Mouse (Mus musculus) frontal cortex, postnatal 14 days (tissue): ENCODE measurements at regions not wholly inside any gene's neighbourhood (a gene's known extent, or its start where the extent isn't known, plus 50 kb on each side); places are given as distances from the start of the nearest gene placed in this dataset.

Source experiments
- DNase-seq, 2 experiments: peaks; one replicate each; pipeline ENCODE4 v3.0.0; 2022; ENCODE audit warnings: low spot score in 2 of 2

DNA sequence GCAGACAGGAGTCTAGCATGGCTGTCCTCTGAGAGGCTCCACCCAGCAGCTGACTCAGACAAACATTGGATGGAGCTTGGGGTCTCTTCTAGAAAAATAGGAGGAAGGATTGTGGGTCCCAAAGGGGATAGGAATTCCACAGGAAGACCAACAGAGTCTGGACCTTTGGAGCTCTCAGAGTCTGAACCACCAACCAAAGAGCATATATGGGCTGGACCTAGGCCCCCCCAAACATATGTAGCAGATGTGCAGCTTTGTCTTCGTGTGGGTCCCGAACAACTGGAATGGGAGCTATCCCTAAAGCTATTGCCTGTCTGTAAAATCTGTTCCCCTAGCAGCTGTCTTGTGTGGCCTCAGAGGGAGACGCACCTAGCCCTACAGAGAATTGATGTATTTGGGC lies 50.1 kb upstream of the Cpm start:
- no peak for DNase-seq

DNA sequence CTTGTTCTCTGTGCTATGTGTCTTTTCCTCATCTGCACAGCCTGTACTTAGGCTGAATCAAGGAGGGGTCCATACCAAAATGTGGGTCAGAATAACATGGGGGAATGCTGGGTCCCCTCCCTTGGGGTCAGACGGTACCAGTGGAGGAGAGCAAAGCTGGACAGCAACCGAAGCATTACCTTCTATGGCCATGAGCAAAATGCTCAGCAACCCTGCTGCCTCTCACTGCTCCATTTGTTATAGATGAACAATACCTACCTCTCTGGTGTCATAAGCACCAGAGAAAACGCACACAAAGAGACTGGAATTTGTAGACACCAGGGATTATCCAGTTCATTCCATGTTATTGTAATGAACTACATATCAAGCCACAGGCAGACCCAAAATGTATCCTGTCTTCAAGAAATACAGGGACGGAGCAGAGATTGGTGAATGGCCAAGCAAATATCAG lies 50.6 kb upstream of the Cpm start:
- DNase-seq = no peak

DNA sequence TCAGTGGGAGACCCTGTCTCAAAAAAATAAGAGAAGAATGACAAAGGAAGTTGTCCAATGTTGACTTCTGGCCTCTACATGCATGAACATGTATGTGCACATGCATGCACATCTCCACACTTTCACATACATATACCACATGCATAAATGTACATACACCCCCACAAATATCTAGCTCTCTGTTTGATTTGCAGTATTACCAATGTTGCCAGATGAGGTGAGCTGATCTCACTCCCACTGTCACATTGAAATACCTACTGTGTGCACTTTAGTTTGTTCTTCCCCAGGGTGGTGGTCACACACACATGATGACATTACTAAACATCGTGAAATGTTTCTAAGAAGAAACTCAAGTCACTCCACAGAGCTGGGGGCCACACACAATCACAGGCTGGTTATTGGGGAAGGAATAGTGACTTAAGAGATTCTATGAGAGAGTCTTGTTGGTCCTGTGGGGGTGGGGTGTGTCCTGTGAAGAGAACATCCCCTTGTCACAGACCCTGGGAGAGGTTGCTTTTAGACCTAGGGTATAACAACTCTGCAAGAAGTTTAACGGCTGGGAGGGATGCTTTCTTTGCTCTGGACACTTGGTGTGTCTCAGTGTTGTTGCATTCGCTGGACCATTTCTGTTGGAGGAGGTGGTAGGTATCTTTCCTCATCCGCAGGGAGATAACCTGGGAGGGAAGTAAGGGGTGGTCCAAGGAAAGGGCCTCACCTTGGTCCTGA lies 51.2 kb upstream of the Cpm start:
- no peak for DNase-seq

DNA sequence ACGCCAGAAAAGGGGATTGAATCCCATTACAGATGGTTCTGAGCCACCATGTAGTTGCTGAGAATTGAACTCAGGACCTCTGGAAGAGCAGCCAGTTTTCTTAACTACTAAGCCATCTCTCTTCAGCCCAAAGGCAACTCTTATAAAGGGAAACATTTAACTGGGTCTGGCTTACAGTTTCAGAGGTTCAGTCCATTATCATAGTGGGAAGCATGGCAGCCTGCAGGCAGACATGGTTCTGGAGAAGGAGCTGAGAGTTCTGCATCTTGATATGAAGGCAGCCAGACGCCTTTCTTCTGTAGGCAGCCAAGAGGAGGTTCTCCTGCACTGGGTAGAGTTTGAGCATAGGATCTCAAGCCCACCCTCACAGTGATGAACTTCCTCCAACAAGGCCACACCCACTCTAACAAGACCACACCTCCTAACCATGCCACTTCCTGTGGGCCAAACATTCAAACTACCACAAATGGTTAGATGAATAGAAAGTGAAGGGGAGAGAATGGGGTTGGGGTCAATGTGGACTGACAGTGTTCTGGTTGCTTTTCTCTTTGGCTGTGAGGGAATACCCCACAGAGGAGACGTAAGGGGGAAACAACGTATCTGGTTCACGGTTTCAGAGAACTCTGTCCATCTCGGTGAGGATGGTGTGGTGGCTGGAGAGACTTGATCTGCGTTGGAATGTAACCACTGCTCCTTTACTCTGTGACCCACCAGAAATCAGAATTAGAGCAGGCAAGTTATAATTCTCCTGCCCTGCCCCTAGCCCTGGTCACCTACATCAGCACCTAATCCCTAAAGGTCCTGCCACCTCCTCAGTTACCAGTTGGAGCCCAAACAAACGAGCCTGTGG lies 52.2 kb upstream of the Cpm start:
- DNase-seq = no peak

GRCm38 (mm10) chr10:117576154-117576859 lies 53.0 kb upstream of the Cpm start:
- DNase-seq = no peak

DNA sequence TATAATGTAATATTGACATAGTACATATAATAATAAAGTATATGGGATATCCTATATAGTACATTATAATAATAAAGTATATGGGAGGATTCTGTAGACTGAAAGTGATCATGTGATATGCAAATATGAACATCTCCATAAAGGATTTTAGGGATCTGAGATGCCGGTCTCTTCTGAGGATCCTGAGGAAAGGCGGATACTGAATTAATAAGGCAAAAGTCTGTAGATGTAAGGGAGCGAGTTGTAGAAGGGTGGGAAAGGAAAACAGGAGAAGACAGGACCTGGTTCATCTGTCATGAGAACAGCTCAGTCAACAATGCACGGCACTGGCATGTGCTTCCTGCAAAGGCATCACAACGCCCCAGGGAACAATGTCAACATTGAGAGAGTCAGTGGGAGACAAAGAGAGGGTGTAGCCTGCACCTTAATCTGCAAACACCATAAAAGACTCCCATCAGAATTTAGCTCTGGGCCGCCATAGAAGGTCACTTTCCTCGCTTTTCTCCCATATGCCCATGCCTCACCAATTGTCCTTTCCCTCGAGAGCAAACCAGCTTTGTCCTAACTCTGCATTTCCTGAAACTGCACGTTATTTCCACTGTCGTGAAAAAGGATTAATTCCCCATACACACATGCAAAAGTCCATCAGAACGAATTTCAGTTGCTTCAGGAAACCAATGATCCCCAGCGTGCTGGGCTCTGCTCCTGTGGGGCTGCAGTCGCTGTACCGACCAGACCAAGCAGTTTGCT lies 53.7 kb upstream of the Cpm start:
- DNase-seq = no peak

DNA sequence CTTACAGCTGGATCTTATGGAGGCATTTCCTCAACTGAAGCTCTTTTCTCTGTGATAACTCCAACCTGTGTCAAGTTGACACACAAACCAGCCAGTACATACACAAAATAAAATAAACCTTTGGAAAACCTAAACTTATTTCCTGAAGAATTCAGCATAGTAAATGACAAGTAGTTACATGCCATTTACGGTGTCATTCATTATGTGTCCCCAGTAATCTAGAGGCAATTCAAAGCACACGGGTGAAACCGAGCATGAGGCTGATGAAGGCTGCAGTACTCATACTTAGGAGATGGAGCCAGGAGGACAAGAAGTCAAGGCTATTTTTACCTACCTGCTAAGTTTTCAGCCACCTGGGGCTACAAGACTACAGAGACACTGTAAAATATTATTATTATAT lies 54.4 kb upstream of the Cpm start:
- no peak for DNase-seq

DNA sequence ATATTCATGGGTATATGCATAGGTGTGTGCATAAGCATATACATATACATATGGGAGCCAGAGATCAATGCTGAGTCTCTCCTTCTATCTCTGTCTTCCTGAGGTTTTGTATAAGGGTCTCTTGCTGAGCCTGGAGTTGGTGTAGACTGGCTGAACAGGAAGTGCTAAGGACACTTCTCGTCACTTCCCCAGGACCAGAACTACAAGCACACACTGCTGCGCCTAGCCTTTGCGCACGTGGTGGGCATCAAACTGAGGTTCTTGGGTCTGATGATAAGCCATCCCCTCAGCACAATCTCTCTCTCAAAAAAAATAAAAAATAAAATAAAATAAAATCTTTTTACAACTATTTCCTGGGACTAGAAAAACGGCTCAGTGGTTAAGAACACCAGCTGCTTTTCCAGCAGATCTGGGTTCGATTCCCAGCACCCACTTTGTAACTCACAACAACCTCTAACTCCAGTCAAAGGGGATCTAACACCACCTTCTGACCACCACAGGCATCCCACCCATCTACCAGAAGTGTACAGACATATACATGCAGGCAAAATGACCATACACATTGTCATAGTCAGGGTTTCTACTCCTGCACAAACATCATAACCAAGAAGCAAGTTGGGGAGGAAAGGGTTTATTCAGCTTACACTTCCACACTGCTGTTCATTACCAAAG lies 55.1 kb upstream of the Cpm start:
- no peak for DNase-seq

- DNase-seq = no peak
Measured at GRCm38 (mm10) chr10:117573596-117573850, 55.8 kb upstream of the Cpm start.

DNA sequence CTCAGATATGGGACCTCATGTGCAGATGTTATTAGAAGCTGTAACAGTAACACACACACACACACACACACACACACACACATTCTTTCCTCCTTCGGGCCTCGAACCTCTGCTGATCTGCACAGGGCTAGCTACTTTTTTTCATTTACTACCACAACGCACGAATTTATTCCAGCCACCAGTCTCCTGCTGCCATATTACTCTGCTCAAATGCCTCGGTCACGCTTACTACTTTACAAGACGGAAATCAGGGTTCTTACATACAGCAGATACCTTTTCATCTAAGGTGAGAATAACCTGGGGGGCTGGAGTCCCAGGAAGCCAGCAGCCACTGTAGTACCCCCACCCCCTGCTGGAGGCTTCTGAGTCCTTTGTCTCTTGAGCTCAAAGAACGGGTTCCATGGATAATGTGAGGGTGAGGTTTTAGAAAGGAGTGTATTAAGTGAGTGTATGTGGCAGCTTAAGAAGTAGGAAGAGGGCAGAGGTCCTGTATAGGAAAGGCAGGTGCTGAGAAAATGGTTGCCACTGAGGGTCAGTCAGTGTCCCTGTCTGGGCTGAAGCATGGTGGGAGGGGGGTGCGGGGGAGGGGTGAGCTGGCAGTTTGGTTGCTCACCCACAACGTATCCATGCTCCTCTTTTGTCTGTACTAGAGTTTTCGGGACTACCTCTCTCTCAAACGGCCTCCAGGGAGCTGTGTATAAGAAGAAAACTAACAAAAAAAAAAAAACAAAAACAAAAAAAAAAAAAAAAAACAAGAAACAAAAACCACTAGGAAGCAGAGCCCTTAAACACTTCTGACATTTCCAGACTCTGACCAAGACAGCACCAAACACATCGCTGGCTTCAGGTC lies 56.3 kb upstream of the Cpm start:
- no peak for DNase-seq

GRCm38 (mm10) chr10:117571891-117572573 lies 57.3 kb upstream of the Cpm start:
- peak in 1 of 2 experiments; percentile 10 for DNase-seq

GRCm38 (mm10) chr10:117570971-117571861 lies 58.1 kb upstream of the Cpm start:
- peak; percentile 15 to 21 for DNase-seq

DNA sequence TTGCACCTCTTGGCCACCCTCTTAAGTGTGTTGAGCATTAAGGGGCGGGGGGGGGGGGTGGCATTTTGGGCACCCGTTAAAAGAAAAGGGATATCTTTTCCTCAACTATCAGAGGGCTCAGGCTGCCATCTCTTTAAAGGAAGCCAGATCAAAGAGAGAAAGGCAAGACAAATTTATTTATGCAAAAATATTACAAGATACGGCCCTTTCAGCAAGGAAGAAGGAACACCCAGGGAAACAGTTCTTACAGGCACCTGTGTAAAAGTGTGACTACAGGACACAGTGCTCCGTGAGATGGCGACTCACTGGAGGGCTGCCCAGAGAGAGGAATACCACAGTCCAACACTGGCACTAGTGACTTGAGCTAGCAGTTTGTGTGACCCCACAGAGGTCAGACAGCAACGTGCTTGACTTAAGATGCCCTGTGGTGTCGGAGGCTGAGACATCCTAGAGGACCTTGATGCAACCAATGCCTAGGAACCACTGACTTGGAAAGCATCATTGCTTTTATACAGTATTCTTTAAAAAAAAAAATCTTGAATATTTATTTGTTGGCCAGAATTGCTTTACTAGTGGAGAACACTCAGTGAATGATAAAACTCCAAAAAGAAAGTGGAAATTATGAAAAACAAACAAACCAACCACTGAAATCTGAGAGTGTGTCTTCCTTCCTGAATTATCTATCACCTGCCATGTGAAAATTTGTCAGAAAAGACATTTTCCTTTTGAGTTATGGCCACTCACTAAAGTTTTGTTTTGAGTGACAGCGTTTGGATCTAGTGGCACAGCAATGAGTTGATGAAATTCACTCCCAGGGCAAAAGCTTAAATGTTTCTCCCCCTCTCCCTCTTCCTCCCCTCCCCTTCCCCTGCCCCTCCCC lies 59.0 kb upstream of the Cpm start:
- DNase-seq = no peak

DNA sequence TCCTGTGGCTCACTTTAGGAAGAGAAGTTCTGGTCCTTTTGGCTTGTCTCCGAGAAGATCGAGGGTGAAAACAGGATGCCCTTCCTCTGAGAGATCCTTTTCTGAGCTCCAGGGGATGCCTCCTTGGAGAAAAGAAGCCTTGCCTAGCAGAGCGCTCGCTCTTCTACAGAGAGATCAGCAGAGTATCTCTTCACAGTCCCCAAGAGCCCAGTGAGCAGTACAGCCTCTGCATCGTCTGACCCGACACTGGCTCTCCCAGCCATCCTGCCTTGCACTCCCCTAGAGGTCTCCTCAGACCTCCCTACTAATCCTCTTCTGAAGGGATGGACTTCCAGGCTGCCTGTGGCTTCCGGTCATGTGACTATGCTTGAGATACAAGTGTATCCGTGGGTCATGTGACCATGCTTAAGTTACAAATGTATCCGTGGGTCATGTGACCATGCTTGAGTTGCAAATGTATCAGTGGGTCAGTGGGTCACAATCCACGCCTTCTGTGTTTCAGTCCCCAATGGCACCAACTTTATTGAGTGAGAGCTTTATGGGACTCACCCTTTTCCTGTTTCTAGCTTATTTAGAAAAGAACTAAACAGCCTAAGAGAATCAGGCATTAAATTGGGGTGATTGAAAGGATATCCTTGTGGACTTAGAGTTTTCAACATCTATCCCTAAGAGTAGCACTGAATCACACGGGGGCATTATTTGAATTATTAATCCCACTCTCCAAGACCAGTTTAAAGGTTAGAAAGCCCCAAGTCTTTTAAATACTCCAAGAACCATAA lies 59.8 kb upstream of the Cpm start:
- no peak for DNase-seq

DNA sequence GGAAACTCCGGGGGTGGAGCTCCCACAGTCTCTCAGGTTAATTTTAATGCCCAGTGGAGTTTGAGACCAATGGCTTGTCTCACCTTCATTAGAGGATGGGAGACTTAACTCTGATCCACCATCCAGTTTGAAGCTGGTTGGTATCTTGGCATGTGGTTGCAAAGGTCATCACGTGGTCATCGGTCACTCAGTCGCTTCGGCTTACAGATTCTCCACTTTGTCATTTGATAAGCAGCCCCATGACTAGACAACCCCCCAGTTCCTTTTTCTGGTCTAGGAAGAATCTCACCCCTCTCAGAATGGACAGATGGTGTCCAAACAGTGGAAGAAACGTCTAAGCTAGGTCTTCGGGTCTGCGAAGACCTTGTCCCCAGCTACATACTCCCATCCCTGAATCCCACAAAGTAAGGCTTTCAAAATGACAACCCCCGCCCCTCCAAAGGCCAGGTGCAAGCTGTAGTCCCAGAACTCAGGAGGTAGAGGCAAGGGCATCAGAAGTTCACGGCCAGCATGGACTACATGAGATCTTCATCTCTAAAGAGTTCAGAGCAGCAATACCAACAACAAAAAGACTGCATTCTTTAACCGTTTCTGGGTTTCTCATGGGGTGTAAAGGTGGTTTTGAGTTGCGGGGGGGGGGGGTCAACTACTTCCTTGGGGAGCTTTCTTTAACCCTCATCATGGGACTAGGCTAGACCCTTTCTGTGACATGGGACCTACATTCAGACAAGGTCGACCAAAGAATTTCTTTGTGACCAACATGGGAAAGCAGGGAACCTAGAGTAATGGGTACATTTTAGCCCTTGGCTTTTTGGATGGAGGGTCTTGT lies 60.6 kb upstream of the Cpm start:
- DNase-seq = no peak

- DNase-seq = no peak
Measured at GRCm38 (mm10) chr10:117568138-117568387, 61.2 kb upstream of the Cpm start.
